Mouse (Mus musculus) ES-Bruce4 (cell line): ENCODE data around the gene Snf8. TPM values are rescaled to one million over a fixed set of nuclear protein-coding genes. Genes with fewer than 3 reads are reported as not detected.

Source experiments
- H3K27ac ChIP-seq: 2 replicates; pipeline ENCODE4 v1.5.1; 2012; ENCODE audit warnings: low read length, inconsistent platforms; ENCODE audit not compliant: insufficient read depth
- H3K27me3 ChIP-seq: 2 replicates; pipeline ENCODE4 v1.6.1; 2012; ENCODE audit warnings: mild to moderate bottlenecking, low read length, inconsistent platforms; ENCODE audit not compliant: control insufficient read depth, poor library complexity, insufficient read depth, severe bottlenecking
- H3K36me3 ChIP-seq: 2 replicates; pipeline ENCODE4 v1.6.1; 2012; ENCODE audit warnings: inconsistent platforms, mild to moderate bottlenecking, low read length, moderate library complexity; ENCODE audit not compliant: control insufficient read depth, poor library complexity, insufficient read depth, severe bottlenecking
- H3K4me1 ChIP-seq: one replicate; pipeline ENCODE4 v1.8.1; 2011; ENCODE audit warnings: low read length; ENCODE audit not compliant: control insufficient read depth, insufficient read depth
- H3K4me3 ChIP-seq: 2 replicates; pipeline ENCODE4 v1.5.1; 2011; ENCODE audit warnings: low read depth, mild to moderate bottlenecking, low read length
- H3K9ac ChIP-seq: 2 replicates; pipeline ENCODE4 v1.6.1; 2012; ENCODE audit warnings: low read depth, mild to moderate bottlenecking, inconsistent platforms; ENCODE audit not compliant: poor library complexity, severe bottlenecking
- H3K9me3 ChIP-seq: replicated peaks from 2 replicates; pipeline ENCODE4 v1.6.1; 2012; ENCODE audit warnings: mild to moderate bottlenecking, low read length, inconsistent platforms; ENCODE audit not compliant: control insufficient read depth, poor library complexity, insufficient read depth, severe bottlenecking
- CTCF ChIP-seq: IDR thresholded peaks from one replicate; pipeline ENCODE4 v1.8.1; 2011; ENCODE audit warnings: low read depth, low read length
- EP300 ChIP-seq: IDR thresholded peaks from 2 replicates; pipeline ENCODE4 v1.6.1; 2011; ENCODE audit warnings: low read depth, low read length; ENCODE audit not compliant: insufficient read depth
- POLR2A ChIP-seq: IDR thresholded peaks from one replicate; pipeline ENCODE4 v1.8.1; 2011; ENCODE audit warnings: low read length; ENCODE audit not compliant: insufficient read depth
- polyA plus RNA-seq: library from polyadenylated mRNA; stranded (reverse); fragments of >200 nt; gene quantifications from 2 replicates; pipeline ENCODE4 v1.2.4, GENCODE M21; 2011; ENCODE audit warnings: low read depth; ENCODE audit not compliant: missing spikeins, insufficient read depth, insufficient read length

The Snf8 gene
- polyA plus RNA-seq, 1 experiment = 56.1 TPM

- H3K4me1 ChIP-seq = no peaks in the 10 kb centered on the region
- H3K27me3 ChIP-seq = no peaks in the 10 kb centered on the region
- H3K27ac ChIP-seq = peak overlapping the region; percentile 50; the same call in 1 of the 2 replicates
- H3K36me3 ChIP-seq = peaks cover 67% of the 10 kb centered on the region
- no peak overlapping the region for H3K4me3 ChIP-seq
- TF ChIP-seq POLR2A (no peak), EP300 (no peak), CTCF (no peak)
- H3K9ac ChIP-seq = no peak overlapping the region
- no peaks in the 10 kb centered on the region for H3K9me3 ChIP-seq
Observed at GRCm38 (mm10) chr11:96046028-96046427, 11.3 kb downstream of the Snf8 start.

- Histone ChIP-seq H3K9ac (no peak overlapping the region), H3K36me3 (peaks cover 72% of the 10 kb centered on the region), H3K27ac (peak overlapping the region; percentile 38; the same call in 1 of the 2 replicates), H3K27me3 (no peaks in the 10 kb centered on the region), H3K4me1 (no peaks in the 10 kb centered on the region), H3K9me3 (no peaks in the 10 kb centered on the region), H3K4me3 (no peak overlapping the region)
- TF ChIP-seq POLR2A = no peak
- no peak for TF ChIP-seq EP300
- no peak for TF ChIP-seq CTCF
Observed at GRCm38 (mm10) chr11:96046793-96047192, 12.1 kb downstream of the Snf8 start.

GRCm38 (mm10) chr11:96047469-96048373, 13.0 kb downstream of the Snf8 start:
- Histone ChIP-seq H3K36me3 (peaks cover 75% of the 10 kb centered on the region), H3K4me3 (no peak overlapping the region), H3K4me1 (no peaks in the 10 kb centered on the region), H3K9ac (no peak overlapping the region), H3K9me3 (no peaks in the 10 kb centered on the region), H3K27ac (no peak overlapping the region), H3K27me3 (no peaks in the 10 kb centered on the region)
- TF ChIP-seq CTCF (no peak), POLR2A (no peak), EP300 (no peak)

- no peaks in the 10 kb centered on the region for H3K27me3 ChIP-seq
- peak overlapping the region; percentile 29; the same call in 1 of the 2 replicates for H3K27ac ChIP-seq
- TF ChIP-seq EP300 (peak; percentile 88), CTCF (no peak), POLR2A (no peak)
- no peaks in the 10 kb centered on the region for H3K9me3 ChIP-seq
- peaks cover 3% of the 10 kb centered on the region for H3K4me1 ChIP-seq
- H3K9ac ChIP-seq = no peak overlapping the region
- peaks cover 83% of the 10 kb centered on the region for H3K36me3 ChIP-seq
- H3K4me3 ChIP-seq = no peak overlapping the region
Observed at GRCm38 (mm10) chr11:96049939-96050338, 15.3 kb downstream of the Snf8 start.

GRCm38 (mm10) chr11:96050854-96051253, 16.2 kb downstream of the Snf8 start:
- H3K4me1 ChIP-seq = peaks cover 3% of the 10 kb centered on the region
- no peaks in the 10 kb centered on the region for H3K9me3 ChIP-seq
- peaks cover 92% of the 10 kb centered on the region for H3K36me3 ChIP-seq
- no peak overlapping the region for H3K9ac ChIP-seq
- TF ChIP-seq EP300 (no peak), POLR2A (no peak), CTCF (no peak)
- H3K27me3 ChIP-seq = no peaks in the 10 kb centered on the region
- H3K4me3 ChIP-seq = no peak overlapping the region
- peak overlapping the region; percentile 81 for H3K27ac ChIP-seq

GRCm38 (mm10) chr11:96058309-96058708, 23.6 kb downstream of the Snf8 start:
- Histone ChIP-seq H3K27ac (no peak overlapping the region), H3K36me3 (peaks cover 92% of the 10 kb centered on the region), H3K4me3 (no peak overlapping the region), H3K9me3 (no peaks in the 10 kb centered on the region), H3K27me3 (no peaks in the 10 kb centered on the region), H3K9ac (no peak overlapping the region), H3K4me1 (no peaks in the 10 kb centered on the region)
- no peak for TF ChIP-seq CTCF
- TF ChIP-seq POLR2A = no peak
- no peak for TF ChIP-seq EP300
